Mouse (Mus musculus): ENCODE results near the gene Wipi1.

- TF ChIP-seq POLR2A (IDR thresholded peaks at IDR 0.05; ENCODE audit: extremely low read depth, insufficient read depth, low read length) (peak; percentile 90), CTCF (IDR thresholded peaks at IDR 0.05; ENCODE audit: low read depth, low read length) (no peak)
Observed at GRCm38 (mm10) chr11:109650788-109651565, 39.2 kb upstream of the Wipi1 start.
